Mouse (Mus musculus) midbrain, embryonic 14.5 days (tissue): ENCODE measurements around the gene Pnp2. TPM values are rescaled to one million over a fixed set of nuclear protein-coding genes. Genes with fewer than 3 reads are reported as not detected.
"Not testable (repeated sequence)": the region's sequence is repeated elsewhere in the genome, so short reads cannot be mapped to it uniquely, and the experiment has no call there.

Source experiments
- ATAC-seq: fragments of 200-750 bp; cut with Nextera tagmentation; 2 replicates; pipeline ENCODE4 v1.8.0; 2017; ENCODE audit warnings: moderate number of reproducible peaks, moderate library complexity; ENCODE audit not compliant: low FRiP score, low TSS enrichment
- DNase-seq: peaks from one replicate; pipeline ENCODE4 v3.0.0-alpha.2; 2015
- H3K27ac ChIP-seq: fragments of 300-500 bp; sonication (generic); replicated peaks from 2 replicates; pipeline ENCODE4 v1.5.1; 2014; ENCODE audit warnings: mild to moderate bottlenecking, low read depth, low read length, moderate library complexity
- H3K27me3 ChIP-seq: fragments of 300-500 bp; sonication (generic); 2 replicates; pipeline ENCODE4 v1.6.1; 2014; ENCODE audit warnings: low read length, control low read depth, mixed read lengths; ENCODE audit not compliant: control insufficient read depth, insufficient read depth
- H3K36me3 ChIP-seq: fragments of 300-500 bp; sonication (generic); 2 replicates; pipeline ENCODE4 v1.6.1; 2014; ENCODE audit warnings: low read length, control low read depth; ENCODE audit not compliant: control insufficient read depth, insufficient read depth
- H3K4me1 ChIP-seq: fragments of 300-500 bp; sonication (generic); 2 replicates; pipeline ENCODE4 v1.6.1; 2014; ENCODE audit warnings: mild to moderate bottlenecking, antibody characterized with exemption, low read length, control low read depth; ENCODE audit not compliant: control insufficient read depth, insufficient read depth
- H3K4me2 ChIP-seq: fragments of 300-500 bp; sonication (generic); 2 replicates; pipeline ENCODE4 v1.6.1; 2014; ENCODE audit warnings: mild to moderate bottlenecking, low read length, moderate library complexity
- H3K4me3 ChIP-seq: fragments of 300-500 bp; sonication (generic); replicated peaks from 2 replicates; pipeline ENCODE4 v1.5.1; 2014; ENCODE audit warnings: low read depth, low read length
- H3K9ac ChIP-seq: fragments of 300-500 bp; sonication (generic); replicated peaks from 2 replicates; pipeline ENCODE4 v1.6.1; 2014; ENCODE audit warnings: mild to moderate bottlenecking, low read length, moderate library complexity
- H3K9me3 ChIP-seq: fragments of 300-500 bp; sonication (generic); 2 replicates; pipeline ENCODE4 v1.6.1; 2016; ENCODE audit warnings: low read length, control low read depth, mixed read lengths; ENCODE audit not compliant: control insufficient read depth
- WGBS: fragments of 180-500 bp; shearing (Covaris S2); extraction: QIAGEN DNeasy Blood & Tissue Kit; methylation state at CpG from one replicate; pipeline ENCODE4 v1.1.7; 2014; 5-methylcytosine and 5-hydroxymethylcytosine counted together
- polyA plus RNA-seq: library from polyadenylated mRNA; unstranded; fragments of >200 nt; fragmentation: Nextera tagmentation; extraction: Ambion mirVana; gene quantifications from 2 replicates; pipeline ENCODE4 v1.2.1, GENCODE M21; 2014

The Pnp2 gene
- polyA plus RNA-seq, 1 experiment from 2014 or later: 0.50 TPM

GRCm38 (mm10) chr14:50930377-50930753 lies 25.4 kb upstream of the Pnp2 start:
- H3K4me3 ChIP-seq: peak overlapping the region; percentile 98
- peak overlapping the region; percentile 97 for H3K9ac ChIP-seq
- peaks cover 23% of the 10 kb centered on the region for H3K4me1 ChIP-seq
- peak overlapping the region; percentile 87 for H3K27ac ChIP-seq
- DNase-seq: no peak
- H3K27me3 ChIP-seq: no peaks in the 10 kb centered on the region
- peaks cover 34% of the 10 kb centered on the region for H3K36me3 ChIP-seq
- WGBS: under 1% methylated on average over 38 of the region's 38 CpGs
- H3K9me3 ChIP-seq: no peaks in the 10 kb centered on the region
- peak overlapping the region; percentile 89 for H3K4me2 ChIP-seq
- ATAC-seq: peak; percentile 52

- Histone ChIP-seq H3K9me3 (no peaks in the 10 kb centered on the region), H3K4me3 (peak within 1 kb of the TSS; percentile 98), H3K27me3 (no peaks in the 10 kb centered on the region), H3K4me1 (peaks cover 19% of the 10 kb centered on the region), H3K36me3 (peaks cover 34% of the 10 kb centered on the region), H3K9ac (peak within 1 kb of the TSS; percentile 97), H3K27ac (peak within 1 kb of the TSS; percentile 87), H3K4me2 (peak within 1 kb of the TSS; percentile 89)
- WGBS: under 1% methylated on average over 68 of the region's 68 CpGs
- ATAC-seq: peak; percentile 100
- DNase-seq: peak; percentile 99
Observed at GRCm38 (mm10) chr14:50930754-50931492, 24.9 kb upstream of the Pnp2 start, which contains the start of the genes Pip4p1 and Pnp. Gene Pip4p1 (minus strand): TSS chr14:50930856. Gene Pnp (plus strand): TSS chr14:50931082.

- peak overlapping the region; percentile 57 for H3K9ac ChIP-seq
- DNase-seq (peak; percentile 19), ATAC-seq (no peak)
- H3K36me3 ChIP-seq: peaks cover 28% of the 10 kb centered on the region
- H3K4me2 ChIP-seq: peak overlapping the region; percentile 75
- peaks cover 15% of the 10 kb centered on the region; the same call in 1 of the 2 replicates for H3K4me1 ChIP-seq
- peak overlapping the region; percentile 83 for H3K27ac ChIP-seq
- peak overlapping the region; percentile 98 for H3K4me3 ChIP-seq
- WGBS: 11% methylated on average over 12 of the region's 12 CpGs
- no peaks in the 10 kb centered on the region for H3K27me3 ChIP-seq
- H3K9me3 ChIP-seq: no peaks in the 10 kb centered on the region
Observed at GRCm38 (mm10) chr14:50931493-50932020, 24.2 kb upstream of the Pnp2 start.

GRCm38 (mm10) chr14:50936649-50937048 lies 19.1 kb upstream of the Pnp2 start:
- Histone ChIP-seq H3K4me3 (no peak overlapping the region), H3K9ac (no peak overlapping the region), H3K36me3 (no peaks in the 10 kb centered on the region), H3K27ac (no peak overlapping the region), H3K9me3 (no peaks in the 10 kb centered on the region), H3K4me2 (no peak overlapping the region), H3K27me3 (no peaks in the 10 kb centered on the region), H3K4me1 (peaks cover 2% of the 10 kb centered on the region; the same call in 1 of the 2 replicates)
- WGBS: 60% methylated on average over 1 of the region's 1 CpGs
- DNase-seq: no peak
- ATAC-seq: no peak

- H3K4me1 ChIP-seq: no peaks in the 10 kb centered on the region
- H3K27ac ChIP-seq: no peak overlapping the region
- no peaks in the 10 kb centered on the region for H3K36me3 ChIP-seq
- no peaks in the 10 kb centered on the region for H3K9me3 ChIP-seq
- H3K4me3 ChIP-seq: no peak overlapping the region
- 90% methylated on average over 3 of the region's 3 CpGs for WGBS
- ATAC-seq: no peak
- DNase-seq: no peak
- H3K4me2 ChIP-seq: no peak overlapping the region
- no peak overlapping the region for H3K9ac ChIP-seq
- H3K27me3 ChIP-seq: no peaks in the 10 kb centered on the region
Observed at GRCm38 (mm10) chr14:50938119-50938908, 17.5 kb upstream of the Pnp2 start.

GRCm38 (mm10) chr14:50938940-50939339 lies 16.9 kb upstream of the Pnp2 start:
- no peak overlapping the region for H3K4me3 ChIP-seq
- no peak for ATAC-seq
- no peaks in the 10 kb centered on the region for H3K9me3 ChIP-seq
- H3K4me1 ChIP-seq: no peaks in the 10 kb centered on the region
- no peak overlapping the region for H3K27ac ChIP-seq
- no peaks in the 10 kb centered on the region for H3K27me3 ChIP-seq
- no peak overlapping the region for H3K4me2 ChIP-seq
- 47% methylated on average over 2 of the region's 2 CpGs for WGBS
- no peaks in the 10 kb centered on the region for H3K36me3 ChIP-seq
- no peak overlapping the region for H3K9ac ChIP-seq
- no peak for DNase-seq

GRCm38 (mm10) chr14:50943932-50944667 lies 11.7 kb upstream of the Pnp2 start, which contains the start of gene Gm49342:
Gene Gm49342 (plus strand): TSS chr14:50944517.
- WGBS: 18% methylated on average over 31 of the region's 31 CpGs
- ATAC-seq: peak; percentile 96
- H3K27ac ChIP-seq: peak within 1 kb of the TSS; percentile 81

GRCm38 (mm10) chr14:50944668-50945033 lies 11.1 kb upstream of the Pnp2 start:
- not testable (repeated sequence) for H3K27me3 ChIP-seq, H3K4me1 ChIP-seq, H3K36me3 ChIP-seq, H3K9me3 ChIP-seq
- Histone ChIP-seq H3K27ac (peak overlapping the region; percentile 81), H3K4me2 (peak overlapping the region; percentile 53), H3K9ac (peak overlapping the region; percentile 51), H3K4me3 (peak overlapping the region; percentile 34)
- DNase-seq (peak; percentile 73), ATAC-seq (peak; percentile 96)
- WGBS: 1% methylated on average over 15 of the region's 15 CpGs

More at GRCm38 (mm10) chr14:50943932-50944667, 11.7 kb upstream of the Pnp2 start, which contains the start of gene Gm49342:
- H3K9me3 ChIP-seq: no peaks in the 10 kb centered on the region
- peak within 1 kb of the TSS; percentile 51 for H3K9ac ChIP-seq
- no peaks in the 10 kb centered on the region for H3K36me3 ChIP-seq
- peak within 1 kb of the TSS; percentile 34 for H3K4me3 ChIP-seq
- no peaks in the 10 kb centered on the region for H3K4me1 ChIP-seq
- peak; percentile 90 for DNase-seq
- peak within 1 kb of the TSS; percentile 53 for H3K4me2 ChIP-seq
- no peaks in the 10 kb centered on the region for H3K27me3 ChIP-seq
